Mouse (Mus musculus) heart, postnatal 0 days (tissue): ENCODE measurements at regions not wholly inside any gene's neighbourhood (a gene's known extent, or its start where the extent isn't known, plus 50 kb on each side); places are given as distances from the start of the nearest gene placed in this dataset.

ENCODE experiments used
- ATAC-seq: fragments of 200-750 bp; cut with Nextera tagmentation; 2 replicates; pipeline ENCODE4 v1.8.0; 2017; ENCODE audit warnings: low read depth, moderate number of reproducible peaks, moderate library complexity; ENCODE audit not compliant: insufficient read depth
- DNase-seq: peaks from one replicate; pipeline ENCODE4 v3.0.0-alpha.2; 2016; ENCODE audit warnings: low spot score
- H3K27ac ChIP-seq: fragments of 300-500 bp; sonication (generic); 2 replicates; pipeline ENCODE4 v1.5.1; 2014; ENCODE audit warnings: low read depth, mild to moderate bottlenecking
- H3K27me3 ChIP-seq: fragments of 300-500 bp; sonication (generic); 2 replicates; pipeline ENCODE4 v1.6.1; 2014; ENCODE audit warnings: low read length, mixed read lengths; ENCODE audit not compliant: control insufficient read depth, insufficient read depth
- H3K36me3 ChIP-seq: fragments of 300-500 bp; sonication (generic); replicated peaks from 2 replicates; pipeline ENCODE4 v1.6.1; 2014; ENCODE audit warnings: low read length, mixed read lengths; ENCODE audit not compliant: control insufficient read depth, insufficient read depth
- H3K4me1 ChIP-seq: fragments of 300-500 bp; sonication (generic); 2 replicates; pipeline ENCODE4 v1.6.1; 2014; ENCODE audit warnings: antibody characterized with exemption; ENCODE audit not compliant: control insufficient read depth, insufficient read depth
- H3K4me2 ChIP-seq: fragments of 300-500 bp; sonication (generic); 2 replicates; pipeline ENCODE4 v1.6.1; 2014; ENCODE audit warnings: low read depth, mild to moderate bottlenecking, low read length, moderate library complexity
- H3K4me3 ChIP-seq: fragments of 300-500 bp; sonication (generic); 2 replicates; pipeline ENCODE4 v1.5.1; 2014; ENCODE audit warnings: low read depth, low read length
- H3K9ac ChIP-seq: fragments of 300-500 bp; sonication (generic); replicated peaks from 2 replicates; pipeline ENCODE4 v1.6.1; 2014; ENCODE audit warnings: low read depth, low read length, mixed read lengths
- H3K9me3 ChIP-seq: fragments of 300-500 bp; sonication (generic); replicated peaks from 2 replicates; pipeline ENCODE4 v1.6.1; 2016; ENCODE audit warnings: low read length; ENCODE audit not compliant: control insufficient read depth
- CTCF ChIP-seq: IDR thresholded peaks from 2 replicates; pipeline ENCODE4 v1.5.1; 2016; ENCODE audit warnings: antibody characterized with exemption, control low read depth, low read depth
- EP300 ChIP-seq: IDR thresholded peaks from 2 replicates; pipeline ENCODE4 v1.6.1; 2016; ENCODE audit warnings: antibody characterized with exemption, low read depth
- WGBS: fragments of 180-500 bp; shearing (Covaris S2); extraction: QIAGEN DNeasy Blood & Tissue Kit; methylation state at CpG from one replicate; pipeline ENCODE4 v1.1.7; 2014; 5-methylcytosine and 5-hydroxymethylcytosine counted together

GRCm38 (mm10) chr19:21118782-21119181 is 153.3 kb upstream of the Zfand5 start:
- Histone ChIP-seq H3K27me3 (no peaks in the 10 kb centered on the region), H3K36me3 (no peaks in the 10 kb centered on the region), H3K4me2 (no peak overlapping the region), H3K27ac (no peak overlapping the region), H3K9me3 (no peaks in the 10 kb centered on the region), H3K4me3 (no peak overlapping the region), H3K4me1 (no peaks in the 10 kb centered on the region), H3K9ac (no peak overlapping the region)
- ATAC-seq (no peak), DNase-seq (no peak)
- 62% methylated on average over 4 of the region's 4 CpGs for WGBS
- TF ChIP-seq EP300 (no peak), CTCF (no peak)

GRCm38 (mm10) chr19:21115693-21116092 is 156.4 kb upstream of the Zfand5 start:
- Histone ChIP-seq H3K27ac (no peak overlapping the region), H3K36me3 (no peaks in the 10 kb centered on the region), H3K27me3 (no peaks in the 10 kb centered on the region), H3K9me3 (no peaks in the 10 kb centered on the region), H3K9ac (no peak overlapping the region), H3K4me3 (no peak overlapping the region), H3K4me2 (no peak overlapping the region), H3K4me1 (no peaks in the 10 kb centered on the region)
- no peak for DNase-seq
- no peak for ATAC-seq
- 80% methylated on average over 2 of the region's 2 CpGs for WGBS
- no peak for TF ChIP-seq CTCF
- no peak for TF ChIP-seq EP300

GRCm38 (mm10) chr19:21111836-21112235 is 157.8 kb upstream of the Tmc1 start:
- no peaks in the 10 kb centered on the region for H3K4me1 ChIP-seq
- TF ChIP-seq CTCF (no peak), EP300 (no peak)
- H3K36me3 ChIP-seq = no peaks in the 10 kb centered on the region
- 82% methylated on average over 5 of the region's 5 CpGs for WGBS
- H3K9me3 ChIP-seq = no peaks in the 10 kb centered on the region
- H3K27ac ChIP-seq = no peak overlapping the region
- no peak overlapping the region for H3K4me2 ChIP-seq
- DNase-seq = no peak
- no peak for ATAC-seq
- no peaks in the 10 kb centered on the region for H3K27me3 ChIP-seq
- no peak overlapping the region for H3K9ac ChIP-seq
- H3K4me3 ChIP-seq = no peak overlapping the region

GRCm38 (mm10) chr19:21108311-21108710 is 154.3 kb upstream of the Tmc1 start:
- 72% methylated on average over 2 of the region's 2 CpGs for whole genome bisulfite sequencing
- no peak overlapping the region for H3K9ac ChIP-seq
- H3K36me3 ChIP-seq = no peaks in the 10 kb centered on the region
- ATAC-seq = no peak
- TF ChIP-seq CTCF (no peak), EP300 (no peak)
- H3K27ac ChIP-seq = no peak overlapping the region
- no peak overlapping the region for H3K4me2 ChIP-seq
- H3K4me3 ChIP-seq = no peak overlapping the region
- no peaks in the 10 kb centered on the region for H3K27me3 ChIP-seq
- no peaks in the 10 kb centered on the region for H3K4me1 ChIP-seq
- no peaks in the 10 kb centered on the region for H3K9me3 ChIP-seq
- DNase-seq = no peak

GRCm38 (mm10) chr19:21107741-21108140 is 153.7 kb upstream of the Tmc1 start:
- Histone ChIP-seq H3K9ac (no peak overlapping the region), H3K4me3 (no peak overlapping the region), H3K27me3 (no peaks in the 10 kb centered on the region), H3K4me1 (no peaks in the 10 kb centered on the region), H3K4me2 (no peak overlapping the region), H3K36me3 (no peaks in the 10 kb centered on the region), H3K27ac (no peak overlapping the region), H3K9me3 (no peaks in the 10 kb centered on the region)
- ATAC-seq (no peak), DNase-seq (no peak)
- TF ChIP-seq EP300 (no peak), CTCF (no peak)
- WGBS = 49% methylated on average over 3 of the region's 3 CpGs

- H3K9ac ChIP-seq = no peak overlapping the region
- whole genome bisulfite sequencing = 76% methylated on average over 4 of the region's 4 CpGs
- no peaks in the 10 kb centered on the region for H3K4me1 ChIP-seq
- DNase-seq = no peak
- no peak for TF ChIP-seq CTCF
- no peak for TF ChIP-seq EP300
- no peak overlapping the region for H3K4me3 ChIP-seq
- no peaks in the 10 kb centered on the region for H3K9me3 ChIP-seq
- H3K36me3 ChIP-seq = no peaks in the 10 kb centered on the region
- ATAC-seq = no peak
- H3K27ac ChIP-seq = no peak overlapping the region
- no peak overlapping the region for H3K4me2 ChIP-seq
- H3K27me3 ChIP-seq = no peaks in the 10 kb centered on the region
Measured at GRCm38 (mm10) chr19:21107275-21107674, 153.3 kb upstream of the Tmc1 start.
